Mouse (Mus musculus) ZHBTc4 (cell line): ENCODE measurements at regions not wholly inside any gene's neighbourhood (a gene's known extent, or its start where the extent isn't known, plus 50 kb on each side); places are given as distances from the start of the nearest gene placed in this dataset.

Source experiments
- DNase-seq: peaks from one replicate; pipeline ENCODE4 v3.0.0-alpha.2; 2011; ENCODE audit warnings: low read depth, low spot score

GRCm38 (mm10) chr5:126723304-126724295, 518.0 kb upstream of the Tmem132c start:
- no peak for DNase-seq

- DNase-seq = no peak
These were observed 517.3 kb upstream of the Tmem132c start for GRCm38 (mm10) chr5:126724329-126724728.

GRCm38 (mm10) chr5:126733470-126733869, 508.1 kb upstream of the Tmem132c start:
- DNase-seq = peak; percentile 84

- peak; percentile 40 for DNase-seq
These were observed 505.9 kb upstream of the Tmem132c start for GRCm38 (mm10) chr5:126735733-126736132.

- DNase-seq = peak; percentile 58
These were observed 503.9 kb upstream of the Tmem132c start for GRCm38 (mm10) chr5:126737681-126738080.

- no peak for DNase-seq
These were observed 500.7 kb upstream of the Tmem132c start for GRCm38 (mm10) chr5:126740861-126741410.

GRCm38 (mm10) chr5:126755107-126755506, 486.5 kb upstream of the Tmem132c start:
- DNase-seq = peak; percentile 82

- DNase-seq = peak; percentile 82
These were observed 476.4 kb upstream of the Tmem132c start for GRCm38 (mm10) chr5:126765037-126765707.

GRCm38 (mm10) chr5:126769031-126769430, 472.6 kb upstream of the Tmem132c start:
- DNase-seq = peak; percentile 44

- peak; percentile 57 for DNase-seq
These were observed 453.6 kb upstream of the Tmem132c start for GRCm38 (mm10) chr5:126787706-126788610.

GRCm38 (mm10) chr5:126799698-126800279, 441.8 kb upstream of the Tmem132c start:
- no peak for DNase-seq

- DNase-seq = no peak
These were observed 435.0 kb upstream of the Tmem132c start for GRCm38 (mm10) chr5:126806656-126807055.

GRCm38 (mm10) chr5:126816069-126816468, 425.5 kb upstream of the Tmem132c start:
- DNase-seq = no peak

- no peak for DNase-seq
These were observed 406.2 kb upstream of the Tmem132c start for GRCm38 (mm10) chr5:126835440-126835839.

- no peak for DNase-seq
These were observed 399.0 kb upstream of the Tmem132c start for GRCm38 (mm10) chr5:126842606-126843005.

GRCm38 (mm10) chr5:126862078-126862477, 379.5 kb upstream of the Tmem132c start:
- DNase-seq = no peak

- no peak for DNase-seq
These were observed 365.8 kb upstream of the Tmem132c start for GRCm38 (mm10) chr5:126875842-126876241.

GRCm38 (mm10) chr5:126890710-126891109, 350.9 kb upstream of the Tmem132c start:
- no peak for DNase-seq

GRCm38 (mm10) chr5:126893063-126893462, 348.5 kb upstream of the Tmem132c start:
- peak; percentile 35 for DNase-seq

- DNase-seq = peak; percentile 55
These were observed 331.5 kb upstream of the Tmem132c start for GRCm38 (mm10) chr5:126910084-126910483.

GRCm38 (mm10) chr5:126917300-126917699, 324.3 kb upstream of the Tmem132c start:
- DNase-seq = peak; percentile 74
